Mouse (Mus musculus) midbrain, embryonic 11.5 days (tissue): ENCODE measurements around the gene Lgi1. TPM values are rescaled to one million over a fixed set of nuclear protein-coding genes. Genes with fewer than 3 reads are reported as not detected.

Experiments used
- ATAC-seq: fragments of 200-750 bp; cut with Nextera tagmentation; 2 replicates; pipeline ENCODE4 v1.8.0; 2017; ENCODE audit warnings: moderate TSS enrichment, moderate library complexity; ENCODE audit not compliant: low FRiP score
- DNase-seq: peaks from one replicate; pipeline ENCODE4 v3.0.0; 2015; ENCODE audit warnings: low spot score; ENCODE audit errors: missing footprints
- H3K27ac ChIP-seq: fragments of 300-500 bp; sonication (generic); 2 replicates; pipeline ENCODE4 v1.5.1; 2014; ENCODE audit warnings: low read depth, low read length
- H3K27me3 ChIP-seq: fragments of 300-500 bp; sonication (generic); 2 replicates; pipeline ENCODE4 v1.6.1; 2014; ENCODE audit warnings: mild to moderate bottlenecking, low read length, moderate library complexity, mixed read lengths; ENCODE audit not compliant: control insufficient read depth, insufficient read depth
- H3K36me3 ChIP-seq: fragments of 300-500 bp; sonication (generic); 2 replicates; pipeline ENCODE4 v1.6.1; 2014; ENCODE audit warnings: mild to moderate bottlenecking, low read length, moderate library complexity, mixed read lengths; ENCODE audit not compliant: control insufficient read depth, insufficient read depth
- H3K4me1 ChIP-seq: fragments of 300-500 bp; sonication (generic); 2 replicates; pipeline ENCODE4 v1.6.1; 2014; ENCODE audit warnings: low read length; ENCODE audit not compliant: control insufficient read depth, insufficient read depth
- H3K4me2 ChIP-seq: fragments of 300-500 bp; sonication (generic); 2 replicates; pipeline ENCODE4 v1.6.1; 2014; ENCODE audit warnings: mild to moderate bottlenecking, moderate library complexity
- H3K4me3 ChIP-seq: fragments of 300-500 bp; sonication (generic); 2 replicates; pipeline ENCODE4 v1.5.1; 2014; ENCODE audit warnings: low read depth, low read length
- H3K9ac ChIP-seq: fragments of 300-500 bp; sonication (generic); 2 replicates; pipeline ENCODE4 v1.6.1; 2014; ENCODE audit warnings: low read length
- H3K9me3 ChIP-seq: fragments of 300-500 bp; sonication (generic); 2 replicates; pipeline ENCODE4 v1.6.1; 2016; ENCODE audit warnings: low read length; ENCODE audit not compliant: control insufficient read depth
- WGBS: fragments of 180-500 bp; shearing (Covaris S2); extraction: QIAGEN DNeasy Blood & Tissue Kit; methylation state at CpG from one replicate; pipeline ENCODE4 v1.1.7; 2014; 5-methylcytosine and 5-hydroxymethylcytosine counted together
- polyA plus RNA-seq: library from polyadenylated mRNA; unstranded; fragments of >200 nt; fragmentation: Nextera tagmentation; extraction: Ambion mirVana; gene quantifications from 2 replicates; pipeline ENCODE4 v1.2.1, GENCODE M21; 2014

Lgi1 gene
- polyA plus RNA-seq, 1 experiment from 2014 or later: 2.5 TPM

DNA sequence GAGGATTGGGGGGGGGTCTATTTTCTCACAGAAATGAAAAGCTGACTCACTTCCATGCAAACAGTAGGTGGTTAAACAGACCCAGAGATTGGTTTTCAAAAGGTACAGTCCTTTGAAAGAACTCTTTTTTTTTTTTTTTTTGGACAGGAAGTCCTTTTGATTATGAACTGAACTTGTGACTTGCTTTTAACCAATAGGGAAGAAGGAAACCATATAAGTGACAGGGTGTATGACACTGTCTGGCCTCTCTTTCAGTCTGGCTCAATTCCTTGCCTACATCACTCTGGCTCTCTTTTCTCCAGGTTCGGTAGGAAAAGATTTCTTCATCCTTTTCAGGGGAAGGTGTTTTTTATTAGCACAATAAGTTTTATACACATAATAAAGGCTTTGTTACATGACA, 95.0 kb downstream of the Lgi1 start:
- Histone ChIP-seq H3K4me1 (no peaks in the 10 kb centered on the region), H3K4me3 (no peak overlapping the region), H3K27ac (no peak overlapping the region), H3K9ac (no peak overlapping the region), H3K4me2 (no peak overlapping the region), H3K27me3 (no peaks in the 10 kb centered on the region), H3K36me3 (no peaks in the 10 kb centered on the region), H3K9me3 (no peaks in the 10 kb centered on the region)
- ATAC-seq: no peak
- 89% methylated on average over 1 of the region's 1 CpGs for WGBS
- DNase-seq: no peak

Other genes with a start within 250 kb of the Lgi1 start
- gene Myof, start 221.0 kb upstream of the Lgi1 start, polyA plus RNA-seq: 3.3 and 3.6 TPM in 2 replicates
- gene Cep55, start 209.5 kb upstream of the Lgi1 start, polyA plus RNA-seq: 60.8 and 67.1 TPM in 2 replicates
- not detected in 2 replicates for gene Ffar4, start 167.5 kb upstream of the Lgi1 start, polyA plus RNA-seq
- 2.3 and 2.8 TPM in 2 replicates for gene Rbp4, start 139.3 kb upstream of the Lgi1 start, polyA plus RNA-seq
- gene Pde6c, start 131.8 kb upstream of the Lgi1 start, polyA plus RNA-seq: 0.08 and 0.12 TPM in 2 replicates
- gene Fra10ac1, start 40.4 kb upstream of the Lgi1 start, polyA plus RNA-seq: 45.7 and 47.5 TPM in 2 replicates
- gene Slc35g1, start 131.4 kb downstream of the Lgi1 start, polyA plus RNA-seq: 7.0 and 8.0 TPM in 2 replicates
- gene Plce1, start 216.6 kb downstream of the Lgi1 start, polyA plus RNA-seq: 4.1 and 4.3 TPM in 2 replicates